Mouse (Mus musculus) G1E (cell line): ENCODE results near the gene Adcy2.

ENCODE experiments used
- CTCF ChIP-seq: IDR thresholded peaks from 2 replicates; pipeline ENCODE4 v1.5.1; 2012; ENCODE audit warnings: low read depth, low read length, inconsistent platforms, mixed read lengths
- GATA1 ChIP-seq: IDR thresholded peaks from 2 replicates; pipeline ENCODE4 v1.6.1; 2012; ENCODE audit warnings: borderline replicate concordance, low read length, inconsistent platforms, mixed read lengths
- GATA2 ChIP-seq: IDR thresholded peaks from 2 replicates; pipeline ENCODE4 v1.6.1; 2012; ENCODE audit warnings: low read depth, low read length, inconsistent platforms, borderline replicate concordance
- POLR2AphosphoS5 ChIP-seq: IDR thresholded peaks from 2 replicates; pipeline ENCODE4 v1.6.1; 2012; ENCODE audit warnings: low read depth, low read length, inconsistent platforms; ENCODE audit not compliant: insufficient replicate concordance

DNA sequence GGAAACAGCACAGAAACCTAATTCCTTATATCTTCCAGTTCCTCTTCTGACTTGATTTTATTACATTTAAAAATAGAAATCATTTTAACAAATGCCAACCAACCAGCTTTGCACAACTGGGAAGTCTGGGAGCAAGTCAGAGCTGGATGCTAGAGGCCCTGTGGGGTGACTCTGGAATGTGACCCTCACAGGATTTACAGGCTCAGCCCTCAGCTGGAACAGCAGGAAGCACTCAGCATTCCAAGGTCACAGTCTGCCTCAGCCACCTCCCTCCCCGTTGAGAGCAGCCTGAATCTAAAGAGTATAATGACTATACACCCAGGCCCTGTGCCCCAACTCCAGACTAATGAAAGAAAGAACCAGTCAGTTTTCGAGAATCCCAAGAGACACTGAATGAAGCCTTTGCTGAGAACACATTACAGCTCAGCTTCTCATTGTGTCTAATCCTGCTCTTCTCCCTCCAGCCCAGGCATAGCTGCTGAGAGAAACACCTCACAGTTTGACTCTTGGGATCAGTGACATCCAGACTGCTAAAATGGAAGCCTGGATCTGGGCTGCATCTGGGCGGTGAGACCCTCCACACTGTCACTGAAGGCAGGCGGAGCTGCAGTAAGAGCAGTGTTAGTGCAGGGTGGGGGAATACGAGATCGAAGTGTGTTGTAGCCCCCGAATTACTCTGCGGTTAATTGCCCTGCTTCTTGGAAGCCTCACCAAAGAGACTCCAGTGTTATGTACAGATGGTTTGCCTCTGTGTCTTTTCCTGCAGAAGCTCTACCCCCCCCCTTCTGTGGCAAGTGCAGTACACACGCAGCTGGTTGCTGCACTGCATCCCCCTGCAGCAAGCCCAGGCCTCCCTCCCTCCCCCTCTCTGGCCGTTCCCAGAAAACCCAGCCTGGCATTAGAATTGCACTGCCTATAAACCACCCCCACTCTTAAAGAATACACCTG, 426.1 kb downstream of the Adcy2 start:
- TF ChIP-seq POLR2AphosphoS5, result no peak
- no peak for TF ChIP-seq CTCF
- TF ChIP-seq GATA2, result no peak
- no peak for TF ChIP-seq GATA1
